ENCODE assay signal across 10 mouse cellular contexts in genomic region chr7:80583981-80584380, GRCm38 (mm10). TPM values are rescaled to one million over a fixed set of nuclear protein-coding genes. Genes with fewer than 3 reads are reported as not detected.
DNase-seq lines count a peak whose midpoint lies in the region; ATAC-seq and TF ChIP-seq lines count a peak whose summit lies in the region.
"Had no signal": no experiment of that assay in that cellular context is flagged by ENCODE, and none has a peak within 500 bp of the region (broad histone marks: within the 10 kb centered on the region; RNA-seq: fewer than 3 reads in every experiment).

No protein-coding gene starts in this region.

- WGBS in hindbrain, embryonic 15.5 days: 38% methylated on average over 6 of the region's 6 CpGs
- WGBS in midbrain, embryonic 11.5 days: 45% methylated on average over 6 of the region's 6 CpGs

- peak; percentile 41 to 49 for DNase-seq in left cerebral cortex, adult 18-20 months (ENCODE audit: low spot score in 2 of 2)
- DNase-seq in left cerebral cortex, adult 11 months (ENCODE audit: low spot score): no peak
- peak; percentile 85 for DNase-seq in brain, embryonic 14.5 days (ENCODE audit: low read depth)
- DNase-seq in fibroblast of lung, adult 2 months (ENCODE audit: low read depth): peak; percentile 41
- peak; percentile 67 to 73 for DNase-seq in left cerebral cortex, postnatal 14 days (ENCODE audit: low spot score in 2 of 2)
- peak; percentile 89 for DNase-seq in midbrain, embryonic 11.5 days (ENCODE audit: low spot score, missing footprints)
- DNase-seq in spleen, postnatal 10 days (ENCODE audit: low spot score in 2 of 2): peak; percentile 22 to 54

- peaks cover 8% of the 10 kb centered on the region for H3K36me3 ChIP-seq in hindbrain, embryonic 15.5 days
- H3K36me3 ChIP-seq in midbrain, embryonic 11.5 days (ENCODE audit: control insufficient read depth, insufficient read depth, low read length): no peaks in the 10 kb centered on the region

- H3K4me3 ChIP-seq in hindbrain, embryonic 15.5 days: no peak overlapping the region
- H3K4me3 ChIP-seq in midbrain, embryonic 11.5 days (ENCODE audit: low read depth, low read length): no peak overlapping the region
- H3K4me3 ChIP-seq: embryonic facial prominence, embryonic 15.5 days; myocyte had no signal

- no peaks in the 10 kb centered on the region for H3K27me3 ChIP-seq in hindbrain, embryonic 15.5 days
- no peaks in the 10 kb centered on the region for H3K27me3 ChIP-seq in midbrain, embryonic 11.5 days (ENCODE audit: control insufficient read depth, insufficient read depth, low read length)

- H3K4me1 ChIP-seq in hindbrain, embryonic 15.5 days (replicated peaks): peaks cover 7% of the 10 kb centered on the region; the same call in 1 of the 2 replicates
- H3K4me1 ChIP-seq in midbrain, embryonic 11.5 days (ENCODE audit: control insufficient read depth, insufficient read depth, low read length): peaks cover 11% of the 10 kb centered on the region

- TF ChIP-seq CTCF in brain, embryonic 14.5 days (IDR thresholded peaks at IDR 0.05; ENCODE audit: borderline replicate concordance, extremely low read depth, insufficient read depth, insufficient read length): peak; percentile 82

- H3K9me3 ChIP-seq in hindbrain, embryonic 15.5 days: no peaks in the 10 kb centered on the region
- H3K9me3 ChIP-seq in midbrain, embryonic 11.5 days (ENCODE audit: control insufficient read depth, low read length): no peaks in the 10 kb centered on the region
- H3K9me3 ChIP-seq: embryonic facial prominence, embryonic 15.5 days had no signal

- H3K4me2 ChIP-seq in hindbrain, embryonic 15.5 days: no peak overlapping the region
- no peak overlapping the region for H3K4me2 ChIP-seq in midbrain, embryonic 11.5 days
- H3K4me2 ChIP-seq: embryonic facial prominence, embryonic 15.5 days had no signal

- peak; percentile 71 for ATAC-seq in hindbrain, embryonic 15.5 days (ENCODE audit: low FRiP score, low read depth)
- ATAC-seq in midbrain, embryonic 11.5 days (ENCODE audit: low FRiP score): peak; percentile 45; the same call in 1 of the 2 replicates

- no peak overlapping the region for H3K9ac ChIP-seq in hindbrain, embryonic 15.5 days
- no peak overlapping the region for H3K9ac ChIP-seq in midbrain, embryonic 11.5 days (ENCODE audit: low read length)
- H3K9ac ChIP-seq: embryonic facial prominence, embryonic 15.5 days had no signal

- intact Hi-C loops in left cerebral cortex, postnatal 14 days (cut with DNase I): loop anchor here (1.0 kb wide), 1 partner anchor 198 kb away; no protein-coding TSS in a partner anchor

- no peak overlapping the region for H3K27ac ChIP-seq in hindbrain, embryonic 15.5 days (replicated peaks)
- H3K27ac ChIP-seq in midbrain, embryonic 11.5 days (ENCODE audit: low read depth, low read length): no peak overlapping the region
- H3K27ac ChIP-seq: embryonic facial prominence, embryonic 15.5 days had no signal

- TF ChIP-seq POLR2A in brain, embryonic 14.5 days (IDR thresholded peaks at IDR 0.05; ENCODE audit: borderline replicate concordance, extremely low read depth, insufficient read depth, insufficient read length, poor library complexity, severe bottlenecking): no peak

RNA-seq across cellular contexts. Expression of gene Blm, which starts 49.1 kb away (rescaled TPM):
- 1 to 10 TPM; 4.4 to 4.6 TPM for total RNA-seq in left cerebral cortex, adult 18-20 months (2021)
- 10.8 and 11.7 TPM in 2 replicates for polyA plus RNA-seq in brain, embryonic 14.5 days (2012; rRNA removed)
- 8.9 and 9.0 TPM in 2 replicates for polyA plus RNA-seq in hindbrain, embryonic 15.5 days (2015; fragmentation: Nextera tagmentation; extraction: Ambion mirVana)
- total RNA-seq in left cerebral cortex, postnatal 14 days (2021): 1 to 10 TPM; 3.9 to 5.2 TPM
- 38.1 and 43.9 TPM in 2 replicates for polyA plus RNA-seq in midbrain, embryonic 11.5 days (2014; fragmentation: Nextera tagmentation; extraction: Ambion mirVana)
